Mouse (Mus musculus): Measurements from ENCODE around the gene Myo5c. TPM values are rescaled to one million over a fixed set of nuclear protein-coding genes. Genes with fewer than 3 reads are reported as not detected.

Myo5c gene
- polyA plus RNA-seq, 1 experiment = 12.1 TPM

DNA sequence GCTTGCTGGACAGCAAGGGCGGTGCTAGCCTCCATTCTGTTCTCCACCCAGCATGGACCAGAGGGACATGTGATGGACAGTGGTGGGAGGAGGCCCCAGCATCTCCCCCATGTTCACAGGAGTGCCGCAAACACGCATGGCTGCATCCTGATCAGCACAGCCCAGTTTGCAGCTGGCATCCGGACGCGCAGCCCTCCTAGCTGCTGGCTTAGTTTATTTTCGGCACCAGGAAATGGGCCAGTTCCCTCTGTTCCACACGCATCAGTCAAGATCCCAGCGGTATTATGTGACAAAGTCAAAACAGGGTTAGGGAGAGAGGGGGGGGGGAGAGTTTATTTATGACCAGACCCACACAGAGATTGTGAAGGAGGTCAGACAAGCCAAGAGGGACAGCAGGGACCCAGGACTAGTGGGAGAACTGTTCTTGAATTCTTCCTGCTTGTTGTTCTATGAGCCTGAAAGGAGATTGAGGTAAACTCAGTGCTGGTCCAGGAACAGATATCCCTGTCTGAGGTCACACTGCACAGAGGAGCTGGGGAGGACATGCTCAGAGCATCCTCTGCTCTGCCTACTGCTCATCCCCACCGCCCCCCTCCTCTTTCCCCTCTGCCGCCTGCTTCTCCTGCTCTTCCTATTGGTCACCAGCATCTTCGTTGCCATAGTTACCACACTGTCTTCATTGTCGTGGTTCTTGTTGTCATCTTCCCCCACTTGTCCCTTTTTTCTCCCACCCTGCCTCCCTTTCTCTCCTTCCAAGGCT is 22.6 kb downstream of the Myo5c start:
- Histone ChIP-seq H3K4me3 (ENCODE audit: low read depth, low read length) (no peak overlapping the region), H3K27ac (ENCODE audit: insufficient read depth, low read depth, low read length) (no peak overlapping the region), H3K27me3 (ENCODE audit: control insufficient read depth, insufficient read depth, low read length) (no peaks in the 10 kb centered on the region), H3K4me1 (ENCODE audit: control insufficient read depth, insufficient read depth, insufficient read length, low read length) (peaks cover 14% of the 10 kb centered on the region), H3K36me3 (ENCODE audit: control insufficient read depth, insufficient read depth, low read length) (peaks cover 4% of the 10 kb centered on the region)
- 73% methylated on average over 13 of the region's 13 CpGs for WGBS
- no peak for TF ChIP-seq CTCF (IDR thresholded peaks at IDR 0.05; ENCODE audit: extremely low read depth, insufficient read length, insufficient replicate concordance, low read depth, low read length)
- no peak for TF ChIP-seq POLR2A (IDR thresholded peaks at IDR 0.05; ENCODE audit: low read depth, low read length)

DNA sequence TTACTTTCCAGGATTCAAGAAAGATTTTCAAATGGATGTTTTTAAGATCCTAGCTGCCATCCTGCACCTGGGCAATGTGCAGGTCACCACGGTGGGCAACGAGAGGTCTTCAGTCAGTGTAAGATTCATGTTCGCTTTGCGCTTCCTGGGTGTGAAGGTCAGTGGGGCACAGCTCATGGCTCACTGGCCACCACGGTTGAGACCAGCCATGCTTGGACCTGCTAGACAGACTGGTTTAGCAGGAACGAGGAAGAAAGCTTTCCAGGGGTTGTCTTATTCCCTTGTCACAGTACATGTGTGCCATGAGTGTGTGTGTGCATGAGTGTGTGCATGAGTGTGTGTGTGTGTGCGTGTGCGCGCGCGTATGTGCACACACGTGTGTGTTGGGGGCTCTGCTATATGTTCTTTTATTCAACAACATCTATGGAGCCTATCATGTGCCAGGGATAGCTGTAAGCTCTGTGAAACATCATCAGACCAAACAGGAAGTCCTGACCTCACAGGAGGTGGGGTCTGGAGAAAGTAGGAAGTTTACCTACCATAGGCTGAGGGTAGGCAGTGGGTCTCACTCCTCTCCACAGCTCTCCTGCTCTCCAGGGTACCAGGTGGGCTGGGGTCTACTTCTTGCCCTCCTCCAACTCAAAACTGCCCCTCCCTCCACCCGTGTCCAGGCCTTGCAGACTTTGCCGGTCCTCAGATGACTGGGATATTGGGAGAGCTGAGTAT is 24.2 kb downstream of the Myo5c start:
- TF ChIP-seq POLR2A (IDR thresholded peaks at IDR 0.05; ENCODE audit: low read depth, low read length) = no peak
- no peak for TF ChIP-seq CTCF (IDR thresholded peaks at IDR 0.05; ENCODE audit: extremely low read depth, insufficient read length, insufficient replicate concordance, low read depth, low read length)
- Histone ChIP-seq H3K4me3 (ENCODE audit: low read depth, low read length) (no peak overlapping the region), H3K36me3 (ENCODE audit: control insufficient read depth, insufficient read depth, low read length) (peaks cover 2% of the 10 kb centered on the region; the same call in 1 of the 2 replicates), H3K4me1 (ENCODE audit: control insufficient read depth, insufficient read depth, insufficient read length, low read length) (peaks cover 14% of the 10 kb centered on the region), H3K27ac (ENCODE audit: insufficient read depth, low read depth, low read length) (no peak overlapping the region), H3K27me3 (ENCODE audit: control insufficient read depth, insufficient read depth, low read length) (no peaks in the 10 kb centered on the region)
- WGBS = 77% methylated on average over 14 of the region's 14 CpGs

DNA sequence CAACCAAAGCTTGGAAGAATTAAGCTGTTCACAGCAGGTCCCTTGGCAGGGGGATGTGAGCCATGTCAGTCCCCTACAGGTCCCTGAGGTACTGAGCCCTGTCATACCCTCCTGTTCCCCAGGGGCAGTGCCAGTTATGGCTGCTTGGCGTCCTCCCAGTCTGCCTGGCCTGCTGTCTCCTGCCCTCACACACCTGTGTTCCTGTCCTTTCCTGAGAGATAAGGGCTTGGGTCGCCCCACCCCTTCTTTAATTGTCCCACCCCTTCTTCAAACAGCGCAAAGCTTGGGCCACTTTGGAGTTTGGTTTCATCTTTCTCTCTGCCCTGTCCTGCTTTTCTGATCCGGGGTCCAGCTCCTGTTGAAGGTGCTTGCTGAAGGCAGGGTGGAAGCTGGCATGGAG is 27.0 kb downstream of the Myo5c start:
- Histone ChIP-seq H3K27me3 (ENCODE audit: control insufficient read depth, insufficient read depth, low read length) (no peaks in the 10 kb centered on the region), H3K27ac (ENCODE audit: insufficient read depth, low read depth, low read length) (peak overlapping the region; percentile 13; the same call in 1 of the 2 replicates), H3K4me3 (ENCODE audit: low read depth, low read length) (no peak overlapping the region), H3K36me3 (ENCODE audit: control insufficient read depth, insufficient read depth, low read length) (peaks cover 2% of the 10 kb centered on the region; the same call in 1 of the 2 replicates), H3K4me1 (ENCODE audit: control insufficient read depth, insufficient read depth, insufficient read length, low read length) (peaks cover 14% of the 10 kb centered on the region)
- WGBS = 25% methylated on average over 4 of the region's 4 CpGs
- TF ChIP-seq POLR2A (IDR thresholded peaks at IDR 0.05; ENCODE audit: low read depth, low read length) = no peak
- no peak for TF ChIP-seq CTCF (IDR thresholded peaks at IDR 0.05; ENCODE audit: extremely low read depth, insufficient read length, insufficient replicate concordance, low read depth, low read length)

DNA sequence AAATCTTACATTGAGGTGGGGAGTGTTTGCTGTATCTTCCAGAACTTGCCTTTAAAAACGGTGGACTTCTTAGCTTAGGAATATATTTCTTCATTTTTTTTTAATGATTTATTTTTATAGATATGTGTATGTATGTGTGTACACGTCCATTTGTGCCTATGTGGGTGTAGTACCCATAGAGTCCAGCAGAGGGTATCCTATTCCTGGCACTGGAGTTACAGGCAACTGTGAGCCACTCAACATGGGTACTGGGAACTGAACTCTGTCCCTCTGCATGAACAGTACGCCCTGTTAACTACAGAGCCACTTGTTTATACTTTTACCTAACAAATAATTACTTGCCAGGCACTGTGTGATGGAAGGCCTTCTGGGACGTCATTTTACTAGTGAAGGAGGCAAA is 27.8 kb downstream of the Myo5c start:
- WGBS = 90% methylated on average over 4 of the region's 4 CpGs
- H3K36me3 ChIP-seq (ENCODE audit: control insufficient read depth, insufficient read depth, low read length) = peaks cover 2% of the 10 kb centered on the region; the same call in 1 of the 2 replicates
- no peak overlapping the region for H3K27ac ChIP-seq (ENCODE audit: insufficient read depth, low read depth, low read length)
- peaks cover 12% of the 10 kb centered on the region for H3K4me1 ChIP-seq (ENCODE audit: control insufficient read depth, insufficient read depth, insufficient read length, low read length)
- no peaks in the 10 kb centered on the region for H3K27me3 ChIP-seq (ENCODE audit: control insufficient read depth, insufficient read depth, low read length)
- no peak overlapping the region for H3K4me3 ChIP-seq (ENCODE audit: low read depth, low read length)
- TF ChIP-seq POLR2A (IDR thresholded peaks at IDR 0.05; ENCODE audit: low read depth, low read length) (no peak), CTCF (IDR thresholded peaks at IDR 0.05; ENCODE audit: extremely low read depth, insufficient read length, insufficient replicate concordance, low read depth, low read length) (peak; percentile 13; the same call in 1 of the 2 replicates)

DNA sequence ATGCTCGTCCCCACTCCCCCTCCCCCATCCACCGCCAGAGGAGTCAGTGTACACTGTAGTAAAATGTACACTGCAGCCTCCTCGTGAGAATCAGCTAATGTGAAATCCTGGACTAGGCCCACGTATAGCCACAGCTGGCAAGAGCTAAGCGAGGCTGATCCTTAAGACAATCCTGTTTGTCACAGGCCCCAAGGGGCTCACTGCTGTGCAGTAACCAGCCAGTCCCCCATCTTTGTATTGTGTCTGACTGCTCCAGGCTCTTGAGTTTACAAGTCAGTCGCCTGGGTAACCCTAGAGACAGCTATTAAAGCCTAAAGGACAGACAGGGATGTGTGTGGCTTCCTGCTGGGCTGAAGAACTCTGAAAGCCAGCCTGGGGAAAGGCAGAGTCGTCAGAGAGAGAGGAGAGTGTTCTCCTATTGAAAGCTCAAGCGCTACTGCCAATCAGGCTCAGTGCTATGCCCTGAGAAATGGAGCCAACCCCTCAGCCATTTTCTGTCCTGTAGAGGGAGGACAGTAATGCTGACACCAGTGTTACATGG is 29.6 kb downstream of the Myo5c start:
- Histone ChIP-seq H3K4me1 (ENCODE audit: control insufficient read depth, insufficient read depth, insufficient read length, low read length) (peaks cover 6% of the 10 kb centered on the region; the same call in 1 of the 2 replicates), H3K36me3 (ENCODE audit: control insufficient read depth, insufficient read depth, low read length) (peaks cover 2% of the 10 kb centered on the region; the same call in 1 of the 2 replicates), H3K27me3 (ENCODE audit: control insufficient read depth, insufficient read depth, low read length) (no peaks in the 10 kb centered on the region), H3K27ac (ENCODE audit: insufficient read depth, low read depth, low read length) (no peak overlapping the region), H3K4me3 (ENCODE audit: low read depth, low read length) (no peak overlapping the region)
- 65% methylated on average over 8 of the region's 8 CpGs for WGBS
- no peak for TF ChIP-seq POLR2A (IDR thresholded peaks at IDR 0.05; ENCODE audit: low read depth, low read length)
- no peak for TF ChIP-seq CTCF (IDR thresholded peaks at IDR 0.05; ENCODE audit: extremely low read depth, insufficient read length, insufficient replicate concordance, low read depth, low read length)

DNA sequence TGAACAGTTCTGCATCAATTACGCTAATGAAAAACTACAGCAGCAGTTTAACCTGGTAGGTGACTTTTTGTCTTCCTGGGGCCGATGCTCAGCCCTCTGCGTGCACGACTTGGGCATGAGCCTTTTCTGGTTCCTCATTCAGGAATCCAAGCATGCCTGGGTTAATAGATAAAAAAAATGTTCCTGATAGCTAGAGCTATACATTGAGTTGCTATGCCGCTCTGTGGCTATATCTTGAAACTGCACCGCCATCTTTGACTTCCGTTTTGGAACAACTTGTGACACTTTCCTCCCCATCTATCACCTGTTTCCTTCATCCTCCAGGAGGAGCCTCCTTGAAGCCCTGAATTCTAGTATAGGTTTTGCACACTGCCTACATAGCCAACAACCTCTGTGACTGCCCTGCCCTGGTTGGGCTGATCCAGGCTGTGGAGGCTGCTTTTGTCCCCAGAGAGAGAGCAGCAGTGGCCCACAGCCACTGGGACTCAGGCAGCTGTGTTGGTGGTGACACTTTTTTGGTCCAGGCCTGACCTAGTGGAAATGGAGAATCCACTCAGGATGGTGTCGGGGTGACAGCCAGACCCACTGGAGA is 30.5 kb downstream of the Myo5c start:
- WGBS = 80% methylated on average over 8 of the region's 8 CpGs
- Histone ChIP-seq H3K27ac (ENCODE audit: insufficient read depth, low read depth, low read length) (no peak overlapping the region), H3K4me3 (ENCODE audit: low read depth, low read length) (no peak overlapping the region)

More for the DNA sequence above, 30.5 kb downstream of the Myo5c start:
- TF ChIP-seq POLR2A (IDR thresholded peaks at IDR 0.05; ENCODE audit: low read depth, low read length) = no peak
- TF ChIP-seq CTCF (IDR thresholded peaks at IDR 0.05; ENCODE audit: extremely low read depth, insufficient read length, insufficient replicate concordance, low read depth, low read length) = no peak
- Histone ChIP-seq H3K27me3 (ENCODE audit: control insufficient read depth, insufficient read depth, low read length) (no peaks in the 10 kb centered on the region), H3K36me3 (ENCODE audit: control insufficient read depth, insufficient read depth, low read length) (peaks cover 2% of the 10 kb centered on the region; the same call in 1 of the 2 replicates), H3K4me1 (ENCODE audit: control insufficient read depth, insufficient read depth, insufficient read length, low read length) (peaks cover 6% of the 10 kb centered on the region; the same call in 1 of the 2 replicates)
